Mouse (Mus musculus): ENCODE measurements around the gene Kbtbd13. TPM values are rescaled to one million over a fixed set of nuclear protein-coding genes. Genes with fewer than 3 reads are reported as not detected.

Gene Kbtbd13
- polyA plus RNA-seq, 1 experiment from 2014 or later = 0.73 TPM

DNA sequence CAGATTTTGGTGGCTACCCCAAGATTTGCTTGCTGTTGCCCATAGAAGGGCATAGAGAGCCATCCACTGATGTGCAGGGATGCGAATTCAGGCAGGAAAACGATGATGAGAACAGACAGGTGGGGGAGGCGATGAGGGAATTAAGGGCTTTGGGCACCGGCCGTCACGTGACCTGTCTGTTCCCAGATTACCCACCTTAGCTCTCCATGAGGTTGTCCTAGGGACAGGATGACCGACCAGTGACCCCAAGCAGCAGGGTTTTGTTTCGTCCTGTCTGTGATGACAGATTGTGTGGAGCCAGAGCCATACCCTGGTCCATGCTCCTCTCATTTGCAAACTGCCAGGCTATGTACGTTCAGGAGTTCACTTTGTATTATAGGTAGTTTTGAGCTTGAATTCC, 27.8 kb downstream of the Kbtbd13 start:
- 25% methylated on average over 9 of the region's 9 CpGs for WGBS
- no peak overlapping the region for H3K9ac ChIP-seq (ENCODE audit: low read length)
- H3K4me3 ChIP-seq (ENCODE audit: control insufficient read depth in 1 of 2, insufficient read depth in 1 of 2, low read depth in 1 of 2, low read length in 2 of 2) = no peak overlapping the region
- H3K27ac ChIP-seq (replicated peaks in 1 of 2; ENCODE audit: control insufficient read depth in 1 of 2, insufficient read depth in 1 of 2, low read depth in 2 of 2, low read length in 2 of 2) = 0 out of 4 replicates have a peak overlapping the region, but pooled peaks of 1 of the 2 experiments have one; percentile 30
- H3K4me2 ChIP-seq (ENCODE audit: low read length) = peak overlapping the region; percentile 23
- no peaks in the 10 kb centered on the region for H3K9me3 ChIP-seq (ENCODE audit: control insufficient read depth, low read length)
- peaks cover 34% of the 10 kb centered on the region for H3K36me3 ChIP-seq (ENCODE audit: control insufficient read depth, insufficient read depth, low read length)
- peak; percentile 74; the same call in 1 of the 2 replicates for ATAC-seq (ENCODE audit: insufficient number of reproducible peaks, insufficient read depth, low FRiP score, low read depth)
- peaks cover 9 to 20% of the 10 kb centered on the region in 2 experiments for H3K4me1 ChIP-seq (ENCODE audit: control insufficient read depth in 2 of 2, insufficient read depth in 2 of 2, low read length in 2 of 2)
- no peaks in the 10 kb centered on the region for H3K27me3 ChIP-seq (ENCODE audit: control insufficient read depth, insufficient read depth, low read length)

DNA sequence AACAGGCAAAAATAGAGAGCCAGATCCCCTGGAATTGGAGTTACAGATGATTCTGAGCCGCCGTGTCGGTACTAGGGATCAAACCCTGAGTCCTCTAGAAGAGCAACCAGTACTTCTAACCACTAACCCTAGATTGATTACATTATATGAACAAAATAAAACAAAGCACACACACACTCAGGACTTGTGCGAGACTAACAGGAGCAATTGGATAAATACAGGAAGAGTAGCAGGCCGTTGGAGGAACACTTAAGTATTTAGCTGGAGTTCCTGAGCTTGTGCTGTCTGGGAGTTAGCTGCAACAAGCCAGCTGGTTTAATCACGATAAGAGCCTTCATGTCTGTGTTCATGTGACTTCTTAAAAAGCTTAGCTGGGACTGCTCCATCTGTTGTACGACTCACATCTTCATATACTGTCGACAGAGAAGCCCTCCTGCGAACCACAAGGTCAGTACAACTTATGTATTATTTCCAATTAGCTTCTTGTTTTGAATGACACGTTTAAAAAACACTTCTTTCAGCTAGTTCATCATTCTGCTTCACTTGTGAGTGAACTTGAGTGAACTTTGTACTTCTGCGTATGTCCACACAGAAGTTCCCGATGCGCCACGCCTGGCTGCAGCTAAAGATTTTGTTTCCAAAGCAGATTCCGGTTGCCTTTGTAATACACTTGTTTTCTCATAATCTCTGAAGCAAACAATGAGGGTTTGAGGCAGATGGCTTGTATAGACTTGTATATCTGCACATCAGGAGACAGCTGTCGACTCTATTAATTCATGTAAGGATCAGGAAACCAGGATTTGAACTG, 30.6 kb downstream of the Kbtbd13 start, which contains the start of gene Ubap1l:
Ubap1l (plus strand) TSS at position 401 of the 808 bp plus-strand sequence.
- no peak for ATAC-seq (ENCODE audit: insufficient number of reproducible peaks, insufficient read depth, low FRiP score, low read depth)
- H3K36me3 ChIP-seq (ENCODE audit: control insufficient read depth, insufficient read depth, low read length) = peaks cover 59% of the 10 kb centered on the region
- WGBS = 80% methylated on average over 16 of the region's 16 CpGs
- H3K4me3 ChIP-seq (ENCODE audit: control insufficient read depth in 1 of 2, insufficient read depth in 1 of 2, low read depth in 1 of 2, low read length in 2 of 2) = no peak within 1 kb of the TSS
- H3K27me3 ChIP-seq (ENCODE audit: control insufficient read depth, insufficient read depth, low read length) = no peaks in the 10 kb centered on the region
- no peak within 1 kb of the TSS for H3K4me2 ChIP-seq (ENCODE audit: low read length)
- peak within 1 kb of the TSS in 1 of 2 experiments; percentile 14; a peak in 1 of 4 replicates for H3K27ac ChIP-seq (replicated peaks in 1 of 2; ENCODE audit: control insufficient read depth in 1 of 2, insufficient read depth in 1 of 2, low read depth in 2 of 2, low read length in 2 of 2)
- H3K9me3 ChIP-seq (ENCODE audit: control insufficient read depth, low read length) = no peaks in the 10 kb centered on the region
- peaks cover 11 to 24% of the 10 kb centered on the region in 2 experiments for H3K4me1 ChIP-seq (ENCODE audit: control insufficient read depth in 2 of 2, insufficient read depth in 2 of 2, low read length in 2 of 2)
- no peak within 1 kb of the TSS for H3K9ac ChIP-seq (ENCODE audit: low read length)

DNA sequence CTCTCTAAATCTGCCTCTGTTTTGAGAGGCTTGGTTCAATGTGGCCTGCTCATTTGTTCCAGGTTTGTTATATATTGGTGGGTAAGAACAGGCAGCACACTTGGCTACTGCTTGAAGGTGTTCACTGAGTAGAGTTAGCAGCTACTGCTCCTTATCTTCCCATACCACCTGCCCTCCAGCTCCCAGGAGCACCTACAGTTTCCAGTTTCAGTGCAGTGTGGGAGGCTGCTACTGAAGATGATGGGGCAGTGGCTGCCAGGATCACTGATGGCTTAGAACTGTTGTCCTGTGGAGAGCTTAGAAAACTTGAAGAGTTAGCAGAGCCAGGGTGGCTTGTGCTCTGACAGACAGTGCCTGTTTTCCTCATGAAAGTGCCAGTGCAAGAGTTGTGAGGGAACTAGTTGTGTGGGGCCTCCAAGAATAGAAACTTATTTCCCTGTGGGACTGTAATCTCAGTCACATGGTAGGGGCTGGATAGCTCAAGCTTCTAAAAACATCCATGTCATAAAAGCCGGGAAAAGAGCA, 32.4 kb downstream of the Kbtbd13 start:
- Histone ChIP-seq H3K9ac (ENCODE audit: low read length) (0 out of 2 replicates have a peak overlapping the region, but pooled peaks have one; percentile 1), H3K4me2 (ENCODE audit: low read length) (peak overlapping the region; percentile 13; the same call in 1 of the 2 replicates)

DNA sequence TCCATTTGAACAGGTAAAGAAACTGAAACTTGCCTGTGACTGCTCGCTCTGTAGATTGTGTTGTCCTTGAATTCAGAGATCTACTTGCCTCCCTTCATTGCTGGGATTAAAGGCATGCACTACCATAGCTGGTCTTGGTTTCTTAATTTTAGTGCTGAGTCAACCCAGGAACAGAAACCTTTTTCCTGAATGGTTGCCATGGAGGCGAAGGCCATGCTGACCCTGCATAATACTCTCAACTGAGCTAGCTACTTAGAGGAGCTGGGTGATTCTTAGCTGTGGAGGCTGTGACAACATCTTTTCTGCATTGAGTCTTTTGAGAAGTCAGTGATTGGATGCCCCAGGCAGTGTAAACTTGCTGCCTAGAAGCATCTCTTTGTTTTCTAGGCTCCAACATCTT, 34.5 kb downstream of the Kbtbd13 start:
- Histone ChIP-seq H3K4me2 (ENCODE audit: low read length) (no peak overlapping the region), H3K9me3 (ENCODE audit: control insufficient read depth, low read length) (no peaks in the 10 kb centered on the region), H3K36me3 (ENCODE audit: control insufficient read depth, insufficient read depth, low read length) (peaks cover 79% of the 10 kb centered on the region), H3K27ac (replicated peaks in 1 of 2; ENCODE audit: control insufficient read depth in 1 of 2, insufficient read depth in 1 of 2, low read depth in 2 of 2, low read length in 2 of 2) (no peak overlapping the region), H3K4me1 (ENCODE audit: control insufficient read depth in 2 of 2, insufficient read depth in 2 of 2, low read length in 2 of 2) (peaks cover 6 to 13% of the 10 kb centered on the region in 2 experiments), H3K9ac (ENCODE audit: low read length) (no peak overlapping the region), H3K4me3 (ENCODE audit: control insufficient read depth in 1 of 2, insufficient read depth in 1 of 2, low read depth in 1 of 2, low read length in 2 of 2) (no peak overlapping the region), H3K27me3 (ENCODE audit: control insufficient read depth, insufficient read depth, low read length) (no peaks in the 10 kb centered on the region)
- ATAC-seq (ENCODE audit: insufficient number of reproducible peaks, insufficient read depth, low FRiP score, low read depth) = no peak
- WGBS = 97% methylated on average over 2 of the region's 2 CpGs

More for the DNA sequence above, 32.4 kb downstream of the Kbtbd13 start:
- Histone ChIP-seq H3K9me3 (ENCODE audit: control insufficient read depth, low read length) (no peaks in the 10 kb centered on the region), H3K36me3 (ENCODE audit: control insufficient read depth, insufficient read depth, low read length) (peaks cover 78% of the 10 kb centered on the region), H3K4me3 (ENCODE audit: control insufficient read depth in 1 of 2, insufficient read depth in 1 of 2, low read depth in 1 of 2, low read length in 2 of 2) (no peak overlapping the region), H3K27me3 (ENCODE audit: control insufficient read depth, insufficient read depth, low read length) (no peaks in the 10 kb centered on the region), H3K4me1 (ENCODE audit: control insufficient read depth in 2 of 2, insufficient read depth in 2 of 2, low read length in 2 of 2) (peaks cover 10 to 20% of the 10 kb centered on the region in 2 experiments), H3K27ac (replicated peaks in 1 of 2; ENCODE audit: control insufficient read depth in 1 of 2, insufficient read depth in 1 of 2, low read depth in 2 of 2, low read length in 2 of 2) (peak overlapping the region; percentile 61 to 76)
- 35% methylated on average over 1 of the region's 1 CpGs for WGBS
- ATAC-seq (ENCODE audit: insufficient number of reproducible peaks, insufficient read depth, low FRiP score, low read depth) = no peak

DNA sequence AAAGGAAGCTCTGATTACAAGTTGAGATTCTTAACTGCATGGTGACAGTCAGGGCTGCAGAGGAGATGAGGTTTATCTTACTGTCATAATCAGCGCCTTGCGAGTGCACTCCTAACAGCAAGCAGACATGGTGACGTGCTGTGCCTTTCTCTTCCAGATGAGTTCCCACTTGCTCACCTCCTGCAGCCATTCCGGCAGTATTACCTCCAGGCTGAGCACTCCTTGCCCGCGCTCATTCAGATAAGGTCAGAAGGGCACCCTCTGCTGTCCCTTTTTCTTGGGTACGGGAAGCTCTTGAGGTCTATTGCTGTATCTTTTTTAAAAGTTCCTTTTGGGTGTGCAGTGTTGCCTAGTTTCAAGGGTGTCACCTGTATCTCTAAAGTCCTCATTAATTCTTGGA, 34.9 kb downstream of the Kbtbd13 start:
- Histone ChIP-seq H3K4me1 (ENCODE audit: control insufficient read depth in 2 of 2, insufficient read depth in 2 of 2, low read length in 2 of 2) (peaks cover 6 to 13% of the 10 kb centered on the region in 2 experiments), H3K9ac (ENCODE audit: low read length) (no peak overlapping the region), H3K27me3 (ENCODE audit: control insufficient read depth, insufficient read depth, low read length) (no peaks in the 10 kb centered on the region), H3K9me3 (ENCODE audit: control insufficient read depth, low read length) (no peaks in the 10 kb centered on the region), H3K27ac (replicated peaks in 1 of 2; ENCODE audit: control insufficient read depth in 1 of 2, insufficient read depth in 1 of 2, low read depth in 2 of 2, low read length in 2 of 2) (no peak overlapping the region), H3K4me3 (ENCODE audit: control insufficient read depth in 1 of 2, insufficient read depth in 1 of 2, low read depth in 1 of 2, low read length in 2 of 2) (no peak overlapping the region), H3K36me3 (ENCODE audit: control insufficient read depth, insufficient read depth, low read length) (peaks cover 76% of the 10 kb centered on the region), H3K4me2 (ENCODE audit: low read length) (no peak overlapping the region)
- WGBS = 75% methylated on average over 7 of the region's 7 CpGs
- ATAC-seq (ENCODE audit: insufficient number of reproducible peaks, insufficient read depth, low FRiP score, low read depth) = no peak

DNA sequence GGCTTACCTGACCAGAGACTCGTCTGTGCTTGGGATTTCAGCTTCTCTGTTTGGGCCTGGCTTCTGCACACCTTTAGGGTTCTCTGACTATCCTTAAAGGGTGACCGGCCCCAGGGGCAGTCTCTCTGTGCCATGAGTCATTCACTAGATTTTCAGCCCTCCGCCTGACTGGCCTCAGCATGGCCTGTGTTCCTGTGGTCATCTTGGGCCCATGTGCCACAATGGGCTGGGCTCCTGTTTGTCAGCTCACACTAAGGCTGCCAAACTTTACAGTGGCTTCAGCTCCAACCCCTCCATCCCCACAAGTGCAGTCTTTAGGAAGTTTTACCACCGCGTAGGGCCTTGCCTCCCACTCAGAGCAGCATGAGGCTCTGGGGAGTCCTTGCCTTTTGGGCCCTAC, 38.2 kb downstream of the Kbtbd13 start:
- peaks cover 0 to 12% of the 10 kb centered on the region in 2 experiments; a peak in 2 of 4 replicates for H3K4me1 ChIP-seq (ENCODE audit: control insufficient read depth in 2 of 2, insufficient read depth in 2 of 2, low read length in 2 of 2)
- no peak overlapping the region for H3K4me3 ChIP-seq (ENCODE audit: control insufficient read depth in 1 of 2, insufficient read depth in 1 of 2, low read depth in 1 of 2, low read length in 2 of 2)
- H3K36me3 ChIP-seq (ENCODE audit: control insufficient read depth, insufficient read depth, low read length) = peaks cover 43% of the 10 kb centered on the region
- no peaks in the 10 kb centered on the region for H3K9me3 ChIP-seq (ENCODE audit: control insufficient read depth, low read length)
- H3K9ac ChIP-seq (ENCODE audit: low read length) = no peak overlapping the region
- WGBS = 78% methylated on average over 5 of the region's 5 CpGs
- H3K4me2 ChIP-seq (ENCODE audit: low read length) = no peak overlapping the region
- H3K27me3 ChIP-seq (ENCODE audit: control insufficient read depth, insufficient read depth, low read length) = no peaks in the 10 kb centered on the region
- no peak overlapping the region for H3K27ac ChIP-seq (replicated peaks in 1 of 2; ENCODE audit: control insufficient read depth in 1 of 2, insufficient read depth in 1 of 2, low read depth in 2 of 2, low read length in 2 of 2)
- no peak for ATAC-seq (ENCODE audit: insufficient number of reproducible peaks, insufficient read depth, low FRiP score, low read depth)

DNA sequence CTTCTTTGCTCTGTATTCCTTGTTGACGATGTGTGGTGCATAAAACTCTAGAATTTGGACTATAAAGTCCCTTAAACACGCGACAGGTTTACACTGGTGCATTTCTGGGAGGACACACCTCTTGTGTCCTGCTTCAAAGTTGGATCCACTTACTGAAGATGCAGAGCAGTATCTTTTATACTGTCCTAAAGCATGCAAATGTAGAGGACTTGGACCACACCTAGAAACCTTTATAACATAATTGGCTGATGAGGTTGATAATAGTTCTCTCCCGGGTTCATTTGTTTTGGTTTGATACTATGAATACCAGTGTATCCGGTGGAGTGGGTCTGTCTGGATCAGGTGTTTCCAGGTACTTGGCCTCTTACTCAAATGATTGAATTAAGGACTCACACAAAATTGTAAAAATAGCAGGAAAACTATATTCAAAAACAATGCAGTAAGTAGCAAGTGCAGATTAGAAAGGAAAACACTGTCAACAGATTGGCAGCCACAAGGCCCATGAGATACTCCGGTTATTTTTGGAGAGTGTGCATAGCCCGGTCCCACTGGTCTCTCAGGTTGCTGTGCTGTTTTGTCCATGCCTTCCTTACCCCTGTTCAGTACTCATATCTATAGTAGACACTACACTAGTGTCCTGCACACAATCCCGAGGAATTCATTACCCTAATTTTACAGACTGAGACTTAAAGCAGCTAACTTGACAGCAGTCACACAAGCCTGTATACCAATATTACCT, 44.2 kb downstream of the Kbtbd13 start:
- peak overlapping the region; percentile 97 for H3K9ac ChIP-seq (ENCODE audit: low read length)
- ATAC-seq (ENCODE audit: insufficient number of reproducible peaks, insufficient read depth, low FRiP score, low read depth) = no peak
- H3K4me2 ChIP-seq (ENCODE audit: low read length) = peak overlapping the region; percentile 84
- peaks cover 0 to 25% of the 10 kb centered on the region in 2 experiments; a peak in 3 of 4 replicates for H3K4me1 ChIP-seq (ENCODE audit: control insufficient read depth in 2 of 2, insufficient read depth in 2 of 2, low read length in 2 of 2)
- H3K27ac ChIP-seq (replicated peaks in 1 of 2; ENCODE audit: control insufficient read depth in 1 of 2, insufficient read depth in 1 of 2, low read depth in 2 of 2, low read length in 2 of 2) = peak overlapping the region; percentile 88 to 98
- WGBS = 19% methylated on average over 8 of the region's 8 CpGs
- no peaks in the 10 kb centered on the region for H3K27me3 ChIP-seq (ENCODE audit: control insufficient read depth, insufficient read depth, low read length)
- H3K36me3 ChIP-seq (ENCODE audit: control insufficient read depth, insufficient read depth, low read length) = no peaks in the 10 kb centered on the region
- H3K4me3 ChIP-seq (ENCODE audit: control insufficient read depth in 1 of 2, insufficient read depth in 1 of 2, low read depth in 1 of 2, low read length in 2 of 2) = peak overlapping the region; percentile 73 to 100
- H3K9me3 ChIP-seq (ENCODE audit: control insufficient read depth, low read length) = peaks cover 6% of the 10 kb centered on the region; the same call in 1 of the 2 replicates
